Mouse (Mus musculus) heart, embryonic 16.5 days (tissue): ENCODE measurements around the gene Zc3hav1l. TPM values are rescaled to one million over a fixed set of nuclear protein-coding genes. Genes with fewer than 3 reads are reported as not detected.

Experiments
- ATAC-seq: fragments of 200-750 bp; cut with Nextera tagmentation; replicated peaks from 2 replicates; pipeline ENCODE4 v1.8.0; 2017; ENCODE audit warnings: moderate number of reproducible peaks; ENCODE audit not compliant: insufficient read depth, low FRiP score; ENCODE audit errors: extremely low read depth
- H3K27ac ChIP-seq: fragments of 300-500 bp; sonication (generic); 2 replicates; pipeline ENCODE4 v1.5.1; 2014; ENCODE audit warnings: mild to moderate bottlenecking, low read length, control low read depth, moderate library complexity
- H3K27me3 ChIP-seq: fragments of 300-500 bp; sonication (generic); 2 replicates; pipeline ENCODE4 v1.6.1; 2014; ENCODE audit warnings: low read length, mixed read lengths; ENCODE audit not compliant: control insufficient read depth, insufficient read depth
- H3K36me3 ChIP-seq: fragments of 300-500 bp; sonication (generic); 2 replicates; pipeline ENCODE4 v1.6.1; 2014; ENCODE audit not compliant: control insufficient read depth, insufficient read depth
- H3K4me1 ChIP-seq: fragments of 300-500 bp; sonication (generic); 2 replicates; pipeline ENCODE4 v1.6.1; 2014; ENCODE audit warnings: low read length, mixed read lengths; ENCODE audit not compliant: control insufficient read depth, insufficient read depth
- H3K4me2 ChIP-seq: fragments of 300-500 bp; sonication (generic); 2 replicates; pipeline ENCODE4 v1.6.1; 2014; ENCODE audit warnings: low read depth, mild to moderate bottlenecking, control low read depth, low read length
- H3K4me3 ChIP-seq: fragments of 300-500 bp; sonication (generic); 2 replicates; pipeline ENCODE4 v1.5.1; 2014; ENCODE audit warnings: mild to moderate bottlenecking, control low read depth, low read length
- H3K9ac ChIP-seq: fragments of 300-500 bp; sonication (generic); 2 replicates; pipeline ENCODE4 v1.6.1; 2014; ENCODE audit warnings: low read length, control low read depth
- H3K9me3 ChIP-seq: fragments of 300-500 bp; sonication (generic); replicated peaks from 2 replicates; pipeline ENCODE4 v1.6.1; 2016; ENCODE audit warnings: low read length; ENCODE audit not compliant: control insufficient read depth
- WGBS: fragments of 180-500 bp; shearing (Covaris S2); extraction: QIAGEN DNeasy Blood & Tissue Kit; methylation state at CpG from one replicate; pipeline ENCODE4 v1.1.7; 2014; 5-methylcytosine and 5-hydroxymethylcytosine counted together
- polyA plus RNA-seq: library from polyadenylated mRNA; unstranded; fragments of >200 nt; fragmentation: Nextera tagmentation; extraction: Ambion mirVana; gene quantifications from 2 replicates; pipeline ENCODE4 v1.2.1, GENCODE M21; 2015

Gene Zc3hav1l
- polyA plus RNA-seq, 1 experiment from 2014 or later = 5.2 TPM

- H3K4me1 ChIP-seq = peaks cover 9% of the 10 kb centered on the region
- no peak overlapping the region for H3K4me3 ChIP-seq
- no peak overlapping the region for H3K4me2 ChIP-seq
- no peaks in the 10 kb centered on the region for H3K36me3 ChIP-seq
- no peaks in the 10 kb centered on the region for H3K27me3 ChIP-seq
- WGBS = 49% methylated on average over 3 of the region's 3 CpGs
- no peak overlapping the region for H3K9ac ChIP-seq
- no peaks in the 10 kb centered on the region for H3K9me3 ChIP-seq
- no peak for ATAC-seq
- no peak overlapping the region for H3K27ac ChIP-seq
Observed at GRCm38 (mm10) chr6:38244167-38244566, 54.9 kb downstream of the Zc3hav1l start.

DNA sequence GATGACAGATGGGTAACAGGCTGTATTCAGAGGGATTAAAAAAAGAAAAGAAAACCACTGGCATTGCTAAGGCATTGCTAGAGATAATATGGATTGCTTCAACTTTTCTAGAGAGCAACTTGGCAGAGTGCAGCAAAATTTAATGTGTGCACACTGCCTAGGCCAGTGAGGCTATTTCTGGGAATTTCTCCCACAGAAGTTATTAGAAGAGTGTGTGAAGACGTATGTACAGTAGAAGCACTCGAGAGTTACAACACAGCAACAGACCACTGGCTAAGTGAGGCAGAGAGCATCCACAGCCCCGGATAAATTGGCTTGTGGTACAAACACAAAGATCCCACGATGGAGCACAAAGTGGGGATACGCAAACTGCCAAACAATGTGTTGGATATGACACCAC, 56.2 kb downstream of the Zc3hav1l start:
- Histone ChIP-seq H3K4me2 (no peak overlapping the region), H3K36me3 (no peaks in the 10 kb centered on the region), H3K4me3 (no peak overlapping the region), H3K27ac (no peak overlapping the region), H3K4me1 (peaks cover 9% of the 10 kb centered on the region), H3K9ac (no peak overlapping the region), H3K27me3 (no peaks in the 10 kb centered on the region), H3K9me3 (0 out of 2 replicates have a peak, but pooled peaks cover under 1% of the 10 kb centered on the region)
- 66% methylated on average over 5 of the region's 5 CpGs for WGBS
- no peak for ATAC-seq

- H3K36me3 ChIP-seq = no peaks in the 10 kb centered on the region
- H3K4me2 ChIP-seq = no peak overlapping the region
- no peak overlapping the region for H3K4me3 ChIP-seq
- 70% methylated on average over 8 of the region's 8 CpGs for WGBS
- H3K4me1 ChIP-seq = peaks cover 9% of the 10 kb centered on the region
- H3K27me3 ChIP-seq = no peaks in the 10 kb centered on the region
- no peak; the same call in 1 of the 2 replicates for ATAC-seq
- H3K27ac ChIP-seq = no peak overlapping the region
- H3K9ac ChIP-seq = no peak overlapping the region
- H3K9me3 ChIP-seq = 0 out of 2 replicates have a peak, but pooled peaks cover 2% of the 10 kb centered on the region
Observed at GRCm38 (mm10) chr6:38242295-38242830, 56.7 kb downstream of the Zc3hav1l start.

DNA sequence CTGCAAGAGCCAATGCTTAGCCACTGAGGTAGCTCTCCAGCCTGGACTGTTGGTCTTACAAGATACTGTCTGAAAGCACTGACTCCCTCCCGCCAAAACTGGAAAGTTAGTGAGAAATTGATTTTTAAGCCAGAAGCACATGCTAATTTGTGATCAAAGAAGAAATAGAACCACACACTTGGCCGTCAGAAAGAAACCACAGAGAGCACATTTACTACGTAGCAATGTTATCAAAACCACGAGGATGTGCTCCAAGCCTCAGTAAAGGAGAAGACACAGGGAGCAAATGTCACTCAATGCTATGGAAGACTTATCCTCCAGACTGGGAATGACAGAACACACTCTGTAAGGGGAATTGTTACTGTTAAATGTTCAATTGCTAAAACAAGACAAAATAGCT, 57.6 kb downstream of the Zc3hav1l start:
- Histone ChIP-seq H3K4me3 (no peak overlapping the region), H3K4me2 (no peak overlapping the region), H3K27me3 (no peaks in the 10 kb centered on the region), H3K9ac (no peak overlapping the region), H3K36me3 (no peaks in the 10 kb centered on the region), H3K9me3 (0 out of 2 replicates have a peak, but pooled peaks cover 2% of the 10 kb centered on the region), H3K4me1 (peaks cover 9% of the 10 kb centered on the region), H3K27ac (no peak overlapping the region)
- 74% methylated on average over 4 of the region's 4 CpGs for WGBS
- ATAC-seq = no peak

GRCm38 (mm10) chr6:38240618-38241017, 58.4 kb downstream of the Zc3hav1l start:
- no peaks in the 10 kb centered on the region for H3K27me3 ChIP-seq
- no peaks in the 10 kb centered on the region for H3K36me3 ChIP-seq
- H3K4me2 ChIP-seq = no peak overlapping the region
- 75% methylated on average over 5 of the region's 5 CpGs for WGBS
- no peak overlapping the region for H3K27ac ChIP-seq
- H3K9ac ChIP-seq = no peak overlapping the region
- H3K4me1 ChIP-seq = peaks cover 9% of the 10 kb centered on the region
- no peak for ATAC-seq
- H3K9me3 ChIP-seq = 0 out of 2 replicates have a peak, but pooled peaks cover 2% of the 10 kb centered on the region
- no peak overlapping the region for H3K4me3 ChIP-seq

DNA sequence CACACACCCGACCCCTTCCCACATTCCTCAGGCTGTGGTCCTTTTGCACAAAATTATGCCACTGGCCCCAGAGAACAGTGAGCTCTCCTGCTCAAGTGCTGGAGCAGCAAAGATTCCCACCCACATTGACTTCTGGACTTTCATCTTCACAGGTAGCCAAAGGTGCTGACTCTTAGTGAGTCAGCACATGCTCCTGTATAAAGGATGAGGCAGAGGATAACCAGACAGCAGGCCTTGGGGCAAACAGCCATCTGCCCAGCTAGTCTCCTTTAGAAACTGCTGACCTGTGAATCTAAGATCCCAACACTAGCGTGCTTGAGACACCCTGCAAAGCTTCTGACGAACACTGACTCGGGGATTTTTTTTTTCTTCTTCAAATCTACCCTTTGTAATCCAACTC, 60.7 kb downstream of the Zc3hav1l start:
- Histone ChIP-seq H3K27ac (no peak overlapping the region), H3K4me3 (no peak overlapping the region)
- WGBS = 77% methylated on average over 4 of the region's 4 CpGs

More for the DNA sequence above, 60.7 kb downstream of the Zc3hav1l start:
- H3K4me2 ChIP-seq = no peak overlapping the region
- no peaks in the 10 kb centered on the region for H3K36me3 ChIP-seq
- H3K4me1 ChIP-seq = peaks cover 9% of the 10 kb centered on the region
- 0 out of 2 replicates have a peak, but pooled peaks cover 2% of the 10 kb centered on the region for H3K9me3 ChIP-seq
- no peak for ATAC-seq
- no peaks in the 10 kb centered on the region for H3K27me3 ChIP-seq
- no peak overlapping the region for H3K9ac ChIP-seq

Other genes with a start within 250 kb of the Zc3hav1l start
- 1.0 and 12.2 TPM in 2 replicates for gene Tmem213, start 190.0 kb downstream of the Zc3hav1l start, polyA plus RNA-seq
- gene Atp6v0a4, start 174.7 kb downstream of the Zc3hav1l start, polyA plus RNA-seq = 1.5 and 1.6 TPM in 2 replicates
- 1.3 TPM in 2 replicates for gene D630045J12Rik, start 45.2 kb downstream of the Zc3hav1l start, polyA plus RNA-seq
- gene Zc3hav1, start 55.3 kb upstream of the Zc3hav1l start, polyA plus RNA-seq = 8.9 and 12.4 TPM in 2 replicates
- gene Ttc26, start 82.2 kb upstream of the Zc3hav1l start, polyA plus RNA-seq = 2.6 and 2.8 TPM in 2 replicates
- 8.3 and 8.9 TPM in 2 replicates for gene Ubn2, start 134.7 kb upstream of the Zc3hav1l start, polyA plus RNA-seq
- gene Fmc1, start 234.2 kb upstream of the Zc3hav1l start, polyA plus RNA-seq = 276 and 293 TPM in 2 replicates